Mouse (Mus musculus) MEL (cell line): ENCODE measurements at regions not wholly inside any gene's neighbourhood (a gene's known extent, or its start where the extent isn't known, plus 50 kb on each side); places are given as distances from the start of the nearest gene placed in this dataset.

Experiments
- CTCF ChIP-seq, 3 experiments: IDR thresholded peaks in 2 of 3; conservative IDR thresholded peaks in 1 of 3; 2 replicates each; pipeline ENCODE4 v1.5.1; 2011 to 2012; ENCODE audit warnings: low read length in 3 of 3, low read depth in 2 of 3, mild to moderate bottlenecking in 2 of 3, improper control_type of control experiment in 1 of 3, inconsistent platforms in 1 of 3, mixed read lengths in 1 of 3, moderate library complexity in 1 of 3; ENCODE audit not compliant: control insufficient read depth in 1 of 3, insufficient read depth in 1 of 3, poor library complexity in 1 of 3, severe bottlenecking in 1 of 3
- GATA1 ChIP-seq: IDR thresholded peaks from 2 replicates; pipeline ENCODE4 v1.6.1; 2011; ENCODE audit warnings: low read depth, low read length, improper control_type of control experiment
- MAFK ChIP-seq: IDR thresholded peaks from 2 replicates; pipeline ENCODE4 v1.6.1; 2011; ENCODE audit warnings: low read depth, mild to moderate bottlenecking, low read length, improper control_type of control experiment, borderline replicate concordance
- MAX ChIP-seq: IDR thresholded peaks from 2 replicates; pipeline ENCODE4 v1.6.1; 2011; ENCODE audit warnings: low read length, improper control_type of control experiment
- ZNF384 ChIP-seq: IDR thresholded peaks from 2 replicates; pipeline ENCODE4 v1.6.1; 2012; ENCODE audit warnings: low read depth, mild to moderate bottlenecking, inconsistent platforms, low read length, improper control_type of control experiment

GRCm38 (mm10) chr12:93851660-93852059 lies 1840.4 kb upstream of the Flrt2 start:
- TF ChIP-seq ZNF384 (no peak), CTCF (IDR thresholded peaks at IDR 0.05 in 2 of 3, conservative IDR thresholded peaks at IDR 0.05 in 1 of 3; ENCODE audit: control insufficient read depth in 1 of 3, insufficient read depth in 1 of 3, low read depth in 2 of 3, low read length in 3 of 3, poor library complexity in 1 of 3, severe bottlenecking in 1 of 3) (no peak), MAX (no peak), GATA1 (no peak), MAFK (no peak)
